Mouse (Mus musculus) lung, postnatal 0 days (tissue): ENCODE data around the gene AU040320. TPM values are rescaled to one million over a fixed set of nuclear protein-coding genes. Genes with fewer than 3 reads are reported as not detected.
A peak's percentile ranks its signal among the peaks of the same experiment; 100 is the strongest.

ENCODE experiments used
- ATAC-seq: fragments of 200-750 bp; cut with Nextera tagmentation; 2 replicates; pipeline ENCODE4 v1.8.0; 2017; ENCODE audit warnings: moderate library complexity
- DNase-seq: peaks from one replicate; pipeline ENCODE4 v3.0.0-alpha.2; 2016; ENCODE audit warnings: low spot score
- H3K27ac ChIP-seq: fragments of 300-500 bp; sonication (generic); 2 replicates; pipeline ENCODE4 v1.5.1; 2014; ENCODE audit warnings: antibody characterized with exemption, mild to moderate bottlenecking, low read length, mixed read lengths
- H3K27me3 ChIP-seq: fragments of 300-500 bp; sonication (generic); replicated peaks from 2 replicates; pipeline ENCODE4 v1.6.1; 2014; ENCODE audit warnings: low read length, mixed read lengths; ENCODE audit not compliant: insufficient read depth
- H3K36me3 ChIP-seq: fragments of 300-500 bp; sonication (generic); 2 replicates; pipeline ENCODE4 v1.6.1; 2014; ENCODE audit warnings: low read length, mixed read lengths; ENCODE audit not compliant: insufficient read depth
- H3K4me1 ChIP-seq: fragments of 300-500 bp; sonication (generic); 2 replicates; pipeline ENCODE4 v1.6.1; 2014; ENCODE audit warnings: antibody characterized with exemption, low read depth, low read length, mixed read lengths; ENCODE audit not compliant: insufficient read depth
- H3K4me2 ChIP-seq: fragments of 300-500 bp; sonication (generic); replicated peaks from 2 replicates; pipeline ENCODE4 v1.6.1; 2014; ENCODE audit warnings: low read depth, mild to moderate bottlenecking, low read length, moderate library complexity, mixed read lengths
- H3K4me3 ChIP-seq: fragments of 300-500 bp; sonication (generic); 2 replicates; pipeline ENCODE4 v1.5.1; 2014; ENCODE audit warnings: low read depth, low read length
- H3K9ac ChIP-seq: fragments of 300-500 bp; sonication (generic); replicated peaks from 2 replicates; pipeline ENCODE4 v1.6.1; 2014; ENCODE audit warnings: low read depth, mild to moderate bottlenecking
- H3K9me3 ChIP-seq: fragments of 300-500 bp; sonication (generic); 2 replicates; pipeline ENCODE4 v1.6.1; 2016; ENCODE audit warnings: low read length, mixed read lengths
- CTCF ChIP-seq: IDR thresholded peaks from 2 replicates; pipeline ENCODE4 v1.5.1; 2016; ENCODE audit warnings: antibody characterized with exemption, mild to moderate bottlenecking
- EP300 ChIP-seq: IDR thresholded peaks from 2 replicates; pipeline ENCODE4 v1.6.1; 2016; ENCODE audit warnings: antibody characterized with exemption, mild to moderate bottlenecking, control low read depth
- WGBS: fragments of 180-500 bp; shearing (Covaris S2); extraction: QIAGEN DNeasy Blood & Tissue Kit; methylation state at CpG from one replicate; pipeline ENCODE4 v1.1.7; 2014; 5-methylcytosine and 5-hydroxymethylcytosine counted together
- polyA plus RNA-seq: library from polyadenylated mRNA; unstranded; fragments of >200 nt; fragmentation: Nextera tagmentation; extraction: Ambion mirVana; gene quantifications from 2 replicates; pipeline ENCODE4 v1.2.1, GENCODE M21; 2015

The AU040320 gene
- polyA plus RNA-seq, 1 experiment from 2014 or later = 22.2 TPM

DNA sequence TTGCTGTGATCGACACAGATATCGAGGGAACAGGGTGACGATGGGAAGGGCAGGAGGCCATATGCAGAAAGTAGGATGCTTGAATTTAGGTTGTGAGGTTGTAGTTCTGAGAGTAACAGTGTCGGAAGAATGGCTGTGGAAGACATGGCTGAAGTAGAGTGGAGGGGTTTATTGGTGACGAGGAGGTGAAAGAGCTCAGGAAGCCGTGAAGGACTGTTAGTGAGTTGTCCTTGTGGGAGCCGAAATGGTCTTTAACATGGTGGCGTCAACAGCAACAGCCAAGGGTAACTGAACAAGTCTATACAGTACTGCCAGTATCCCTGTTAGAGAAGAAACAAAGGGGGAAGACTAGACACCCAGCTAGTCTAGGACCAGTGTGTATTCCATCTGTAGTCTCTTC, 48.8 kb downstream of the AU040320 start:
- Histone ChIP-seq H3K4me1 (0 out of 2 replicates have a peak, but pooled peaks cover 4% of the 10 kb centered on the region), H3K4me2 (no peak overlapping the region), H3K4me3 (no peak overlapping the region), H3K27me3 (no peaks in the 10 kb centered on the region), H3K36me3 (no peaks in the 10 kb centered on the region), H3K27ac (no peak overlapping the region), H3K9me3 (no peaks in the 10 kb centered on the region), H3K9ac (no peak overlapping the region)
- 94% methylated on average over 8 of the region's 8 CpGs for WGBS
- TF ChIP-seq CTCF = no peak
- TF ChIP-seq EP300 = no peak
- ATAC-seq = no peak
- no peak for DNase-seq

DNA sequence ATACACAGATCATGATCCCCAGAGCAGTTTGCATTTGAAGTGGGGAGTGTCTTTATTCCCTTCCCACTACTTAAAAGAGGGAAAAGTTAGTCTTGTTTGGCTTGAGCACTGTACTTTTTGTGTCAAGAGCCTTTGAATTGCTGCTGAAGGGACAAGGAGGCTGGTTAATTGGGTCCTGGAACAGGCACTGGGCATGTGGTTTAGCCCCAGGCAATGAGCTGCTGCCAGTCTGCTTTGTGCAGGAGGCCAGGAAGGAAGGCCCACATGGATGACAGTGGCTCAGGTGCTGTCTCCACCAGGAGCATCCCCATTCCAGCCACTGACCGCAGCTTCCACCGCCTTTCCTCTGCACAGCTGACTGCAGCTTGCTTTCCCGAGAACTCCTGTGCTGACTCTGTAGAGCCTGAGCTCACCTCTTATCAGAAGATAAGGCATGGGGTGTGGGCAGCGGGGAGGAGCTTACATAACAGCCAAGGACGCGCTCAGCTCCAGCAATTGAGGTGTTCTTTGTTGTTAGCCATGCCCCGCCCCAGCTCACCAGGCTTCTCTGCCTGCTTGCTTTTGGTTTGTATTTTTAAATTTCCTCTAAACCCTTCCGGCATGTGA, 50.0 kb downstream of the AU040320 start:
- Histone ChIP-seq H3K4me3 (no peak overlapping the region), H3K27me3 (no peaks in the 10 kb centered on the region), H3K4me2 (0 out of 2 replicates have a peak overlapping the region, but pooled peaks have one; percentile 6), H3K4me1 (0 out of 2 replicates have a peak, but pooled peaks cover 4% of the 10 kb centered on the region), H3K9me3 (no peaks in the 10 kb centered on the region), H3K27ac (no peak overlapping the region), H3K9ac (no peak overlapping the region), H3K36me3 (no peaks in the 10 kb centered on the region)
- ATAC-seq (peak; percentile 89), DNase-seq (peak; percentile 63)
- no peak for TF ChIP-seq EP300
- TF ChIP-seq CTCF = no peak
- WGBS = 36% methylated on average over 8 of the region's 8 CpGs

- Histone ChIP-seq H3K4me3 (no peak overlapping the region), H3K27me3 (no peaks in the 10 kb centered on the region), H3K4me1 (0 out of 2 replicates have a peak, but pooled peaks cover 4% of the 10 kb centered on the region), H3K36me3 (no peaks in the 10 kb centered on the region), H3K27ac (no peak overlapping the region), H3K4me2 (no peak overlapping the region), H3K9ac (no peak overlapping the region), H3K9me3 (no peaks in the 10 kb centered on the region)
- 71% methylated on average over 4 of the region's 4 CpGs for WGBS
- ATAC-seq (no peak), DNase-seq (no peak)
- TF ChIP-seq CTCF (no peak), EP300 (no peak)
These were observed 52.4 kb downstream of the AU040320 start for GRCm38 (mm10) chr4:126805741-126806140.

- Histone ChIP-seq H3K9ac (no peak overlapping the region), H3K4me1 (0 out of 2 replicates have a peak, but pooled peaks cover 4% of the 10 kb centered on the region), H3K4me2 (no peak overlapping the region), H3K4me3 (no peak overlapping the region), H3K9me3 (no peaks in the 10 kb centered on the region), H3K27ac (no peak overlapping the region), H3K27me3 (no peaks in the 10 kb centered on the region), H3K36me3 (no peaks in the 10 kb centered on the region)
- 83% methylated on average over 7 of the region's 7 CpGs for WGBS
- ATAC-seq = no peak
- TF ChIP-seq EP300 = no peak
- TF ChIP-seq CTCF = no peak
- no peak for DNase-seq
These were observed 53.5 kb downstream of the AU040320 start for GRCm38 (mm10) chr4:126806692-126807427.

DNA sequence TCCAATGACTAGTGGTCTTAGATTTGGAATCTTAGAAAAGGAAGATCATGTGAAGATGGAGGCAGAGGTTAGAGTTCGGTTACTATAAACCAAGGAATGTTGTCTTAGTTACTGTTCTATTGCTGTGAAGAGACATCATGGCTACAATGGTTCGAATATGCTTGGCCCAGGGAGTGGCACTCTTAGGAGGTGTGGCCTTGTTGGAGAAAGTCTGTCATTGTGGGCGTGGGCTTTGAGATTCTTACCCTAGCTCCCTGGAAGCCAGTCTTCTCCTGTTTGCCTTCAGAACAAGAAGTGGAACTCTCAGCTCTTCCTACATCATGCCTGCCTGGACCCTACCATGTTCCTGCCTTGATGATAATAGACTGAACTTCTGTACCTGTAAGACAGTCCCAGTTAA, 57.2 kb downstream of the AU040320 start:
- WGBS = 88% methylated on average over 3 of the region's 3 CpGs

GRCm38 (mm10) chr4:126813212-126813611, 59.9 kb downstream of the AU040320 start:
- TF ChIP-seq EP300 (no peak), CTCF (no peak)
- Histone ChIP-seq H3K9ac (no peak overlapping the region), H3K27me3 (no peaks in the 10 kb centered on the region), H3K9me3 (no peaks in the 10 kb centered on the region), H3K4me2 (no peak overlapping the region), H3K27ac (no peak overlapping the region), H3K4me1 (no peaks in the 10 kb centered on the region), H3K4me3 (no peak overlapping the region), H3K36me3 (peaks cover 13% of the 10 kb centered on the region; the same call in 1 of the 2 replicates)
- peak; percentile 28 for DNase-seq
- 53% methylated on average over 5 of the region's 5 CpGs for WGBS
- no peak for ATAC-seq

More for the DNA sequence above, 57.2 kb downstream of the AU040320 start:
- DNase-seq = no peak
- Histone ChIP-seq H3K27me3 (no peaks in the 10 kb centered on the region), H3K9me3 (no peaks in the 10 kb centered on the region), H3K4me2 (no peak overlapping the region), H3K4me1 (no peaks in the 10 kb centered on the region), H3K9ac (no peak overlapping the region), H3K36me3 (0 out of 2 replicates have a peak, but pooled peaks cover 5% of the 10 kb centered on the region), H3K27ac (no peak overlapping the region), H3K4me3 (no peak overlapping the region)
- ATAC-seq = no peak
- TF ChIP-seq EP300 (no peak), CTCF (no peak)
